Mouse (Mus musculus): Measurements from ENCODE around the gene BC030499. TPM values are rescaled to one million over a fixed set of nuclear protein-coding genes. Genes with fewer than 3 reads are reported as not detected.

Gene BC030499
- 0.09 TPM in 1 of 2 replicates, not detected in the other for polyA plus RNA-seq (2015; fragmentation: Nextera tagmentation; extraction: Ambion mirVana)

DNA sequence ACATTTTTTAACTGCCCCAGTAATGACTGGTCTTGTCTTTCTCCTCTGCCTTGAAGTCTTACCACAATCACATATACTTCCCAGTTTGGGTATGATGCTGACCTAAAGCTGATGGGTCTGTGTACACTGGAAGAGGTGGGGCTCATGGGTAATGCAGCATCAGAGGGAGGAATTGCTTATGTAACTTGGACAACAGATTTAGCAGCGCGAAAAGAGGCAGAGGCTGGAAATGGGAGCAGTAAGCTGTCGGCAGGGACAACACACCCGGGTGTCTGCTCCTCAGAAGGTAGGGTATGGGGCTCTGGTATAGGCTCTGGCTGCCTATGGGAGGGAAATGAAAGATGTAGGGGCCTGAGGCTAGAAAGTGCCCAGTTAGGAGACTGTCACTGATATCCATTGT is at the start of gene BC030499:
BC030499 (plus strand) TSS at position 188 of the 400 bp plus-strand sequence.

GRCm38 (mm10) chr11:78245627-78246317 is 44.9 kb upstream of the BC030499 start, which contains the start of the genes Sdf2 and Supt6:
Gene Sdf2, plus strand, starts transcription at chr11:78245746.
Gene Supt6, minus strand, starts transcription at chr11:78245987.

DNA sequence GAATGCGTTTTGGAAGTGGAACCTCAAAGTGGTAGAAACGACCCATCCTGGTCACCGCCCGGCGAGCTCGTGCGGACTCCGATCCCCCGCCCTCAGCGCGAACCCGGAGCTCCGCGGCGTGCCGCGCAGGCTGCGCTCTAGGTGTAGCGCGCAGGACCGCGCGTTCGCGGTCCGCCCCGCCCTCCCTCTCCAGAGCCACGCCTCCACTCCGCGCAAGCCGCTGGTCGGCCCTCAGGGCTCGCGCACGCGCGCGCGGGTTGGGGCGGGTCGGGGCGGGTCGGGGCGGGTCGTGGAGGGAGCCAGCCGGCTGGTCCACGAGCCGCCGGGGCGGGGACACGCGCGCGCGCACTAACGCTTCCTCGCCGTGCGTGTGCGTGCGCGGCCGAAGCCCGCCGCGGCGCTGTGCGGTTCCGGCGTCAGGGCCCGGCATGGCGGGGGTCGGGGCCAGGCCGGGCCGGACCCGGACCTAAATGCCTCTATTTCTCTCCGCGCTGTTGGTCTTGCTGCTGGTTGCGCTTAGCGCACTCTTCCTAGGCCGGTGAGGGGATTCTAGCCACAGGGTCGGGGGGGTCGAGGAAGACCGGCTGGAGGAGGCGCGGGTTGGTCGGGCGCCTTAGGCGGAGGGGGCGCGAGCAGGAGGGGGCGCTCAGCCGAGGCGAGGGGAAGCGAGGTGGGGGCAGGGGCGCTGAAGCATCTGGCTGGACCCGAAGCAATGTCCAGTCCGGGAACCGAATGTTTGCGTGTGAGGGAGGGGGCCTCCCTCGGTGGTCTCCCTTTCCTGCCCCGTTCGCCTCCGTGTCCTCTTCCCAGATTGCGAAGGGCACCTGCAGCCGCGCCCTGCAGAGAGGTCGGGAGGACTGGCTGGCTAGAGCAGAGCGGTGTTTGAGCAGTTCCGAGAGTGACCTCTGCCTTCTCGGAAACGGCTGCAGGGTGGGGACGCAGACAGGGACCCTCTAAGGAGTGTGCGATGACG is 29.0 kb upstream of the BC030499 start, which contains the start of gene 2610507B11Rik:
2610507B11Rik (plus strand) TSS at position 373 of the 973 bp plus-strand sequence.

DNA sequence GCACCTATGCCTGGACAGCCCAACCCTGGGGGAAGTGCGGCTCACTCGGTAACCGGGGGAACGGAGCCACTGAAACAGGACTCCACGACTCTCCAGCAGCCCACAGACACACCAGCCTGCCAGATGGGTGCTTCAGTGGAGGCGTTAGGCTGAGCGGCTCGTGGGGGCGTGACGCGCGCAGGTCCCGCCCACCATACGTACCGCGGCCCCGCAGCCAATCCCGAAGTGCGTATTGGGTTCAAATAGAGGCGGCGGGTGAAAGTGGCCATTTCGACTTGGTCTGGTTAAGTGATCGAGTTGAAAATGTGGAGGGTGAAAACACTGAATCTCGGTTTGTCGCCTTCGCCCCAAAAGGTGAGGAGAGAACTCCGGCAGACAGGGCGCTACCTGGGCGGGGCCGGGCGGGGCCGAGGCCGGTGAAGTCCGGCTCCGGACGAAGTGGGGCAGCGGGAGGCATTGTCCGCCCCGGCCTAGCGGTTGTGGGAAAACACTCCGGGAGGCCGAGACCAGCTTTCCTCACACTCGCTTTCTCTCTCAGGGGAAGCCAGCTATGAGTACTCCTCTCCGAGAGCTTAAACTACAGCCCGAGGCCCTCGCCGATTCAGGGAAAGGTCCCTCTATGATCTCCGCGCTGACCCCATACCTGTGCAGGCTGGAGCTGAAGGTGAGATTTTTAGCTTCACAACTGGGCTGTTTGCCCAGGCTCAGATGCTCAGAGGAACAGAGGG is 10.9 kb downstream of the BC030499 start, which contains the start of gene Spag5:
Spag5 (plus strand) TSS at position 173 of the 728 bp plus-strand sequence.

DNA sequence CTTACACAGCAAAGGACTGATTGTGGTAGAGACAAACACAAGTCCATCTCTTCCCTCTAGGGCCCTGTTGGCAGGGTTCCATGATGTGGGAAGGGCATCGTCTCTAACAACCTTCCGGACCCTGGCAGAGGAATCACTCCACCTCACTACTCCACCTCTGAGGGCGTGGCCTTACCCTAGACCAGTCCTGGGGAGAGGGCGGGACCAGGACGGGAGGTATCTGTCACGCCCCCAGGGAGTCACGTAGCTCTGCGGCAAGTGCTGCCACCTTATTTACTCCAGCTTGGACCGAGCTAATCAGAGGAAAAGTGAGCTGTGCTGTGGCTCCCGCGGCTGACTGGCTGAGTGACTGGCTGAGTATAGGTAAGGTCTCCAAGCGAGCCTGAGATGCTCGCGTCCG is 32.2 kb downstream of the BC030499 start, which contains the start of gene Aldoc:
Aldoc (plus strand) TSS at position 109 of the 400 bp plus-strand sequence.

GRCm38 (mm10) chr11:78327634-78328511 is 37.2 kb downstream of the BC030499 start, which contains the start of gene Pigs:
Gene Pigs, plus strand, starts transcription at chr11:78328415.

DNA sequence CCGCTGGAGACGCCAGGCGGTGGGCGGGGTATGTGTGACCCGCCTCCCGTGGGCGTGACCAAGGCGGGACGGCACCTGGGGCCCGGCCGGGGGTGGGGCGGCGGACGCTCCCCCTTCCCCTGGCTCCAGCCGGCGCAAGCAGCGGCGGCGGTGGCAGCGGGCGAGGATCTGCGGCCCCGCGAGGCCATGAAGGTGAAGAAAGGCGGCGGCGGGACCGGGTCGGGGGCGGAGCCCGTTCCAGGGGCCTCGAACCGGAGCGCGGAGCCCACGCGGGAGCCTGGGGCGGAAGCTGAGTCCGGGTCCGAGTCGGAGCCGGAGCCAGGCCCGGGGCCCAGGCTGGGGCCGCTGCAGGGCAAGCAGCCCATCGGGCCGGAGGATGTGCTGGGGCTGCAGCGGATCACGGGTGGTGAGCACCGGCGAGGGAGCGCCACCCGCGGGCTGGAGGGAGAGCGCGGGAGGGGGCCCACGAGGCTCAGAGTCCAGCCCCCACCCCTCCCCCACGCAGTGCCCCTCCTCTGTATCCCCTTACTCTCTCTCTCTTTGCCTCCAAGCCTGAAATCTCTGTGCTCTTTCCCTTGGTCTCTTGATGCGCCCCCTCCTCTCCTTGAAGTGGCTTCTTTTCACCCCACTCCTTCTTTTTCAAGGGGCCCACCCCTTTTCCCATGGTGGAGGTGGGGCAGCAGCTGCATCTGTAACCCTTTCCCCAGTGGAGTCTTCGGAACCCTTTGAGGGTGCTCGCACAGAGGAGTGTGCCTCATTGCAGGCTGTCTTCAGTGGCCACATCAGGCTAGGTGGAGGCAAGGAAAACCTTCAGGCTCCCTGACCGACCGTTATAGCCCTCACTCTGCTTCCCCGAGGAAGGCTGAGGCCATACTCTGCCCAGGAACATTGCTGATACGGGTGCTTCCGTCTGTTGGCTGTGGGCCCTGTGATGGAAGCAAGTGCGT is 53.0 kb downstream of the BC030499 start, which contains the start of gene Unc119:
Unc119 (plus strand) TSS at position 102 of the 947 bp plus-strand sequence.

Other genes with a start within 250 kb of the BC030499 start
- 20.3 and 21.2 TPM in 2 replicates for gene Eral1, start 210.5 kb upstream of the BC030499 start, polyA plus RNA-seq (2015; fragmentation: Nextera tagmentation; extraction: Ambion mirVana)
- gene Fam222b, start 196.2 kb upstream of the BC030499 start, polyA plus RNA-seq (2015; fragmentation: Nextera tagmentation; extraction: Ambion mirVana) = 5.8 and 6.6 TPM in 2 replicates
- gene Traf4, start 125.3 kb upstream of the BC030499 start, polyA plus RNA-seq (2015; fragmentation: Nextera tagmentation; extraction: Ambion mirVana) = 30.7 and 34.6 TPM in 2 replicates
- 6.9 and 7.1 TPM in 2 replicates for gene Nek8, start 114.2 kb upstream of the BC030499 start, polyA plus RNA-seq (2015; fragmentation: Nextera tagmentation; extraction: Ambion mirVana)
- 13.1 and 22.3 TPM in 2 replicates for gene Tlcd1, start 114.1 kb upstream of the BC030499 start, polyA plus RNA-seq (2015; fragmentation: Nextera tagmentation; extraction: Ambion mirVana)
- 975 and 1,027 TPM in 2 replicates for gene Rpl23a, start 107.3 kb upstream of the BC030499 start, polyA plus RNA-seq (2015; fragmentation: Nextera tagmentation; extraction: Ambion mirVana)
- gene Rab34, start 102.4 kb upstream of the BC030499 start, polyA plus RNA-seq (2015; fragmentation: Nextera tagmentation; extraction: Ambion mirVana) = 48.1 and 67.0 TPM in 2 replicates
- gene Proca1, start 97.4 kb upstream of the BC030499 start, polyA plus RNA-seq (2015; fragmentation: Nextera tagmentation; extraction: Ambion mirVana) = 1.5 and 5.8 TPM in 2 replicates
- gene Sdf2, start 45.1 kb upstream of the BC030499 start, polyA plus RNA-seq (2015; fragmentation: Nextera tagmentation; extraction: Ambion mirVana) = 61.6 and 66.7 TPM in 2 replicates
- 11.2 and 12.2 TPM in 2 replicates for gene Supt6, start 44.9 kb upstream of the BC030499 start, polyA plus RNA-seq (2015; fragmentation: Nextera tagmentation; extraction: Ambion mirVana)
- gene 2610507B11Rik, start 29.1 kb upstream of the BC030499 start, polyA plus RNA-seq (2015; fragmentation: Nextera tagmentation; extraction: Ambion mirVana) = 46.6 and 58.7 TPM in 2 replicates
- 6.5 and 6.9 TPM in 2 replicates for gene Spag5, start 10.7 kb downstream of the BC030499 start, polyA plus RNA-seq (2015; fragmentation: Nextera tagmentation; extraction: Ambion mirVana)
- gene Aldoc, start 32.1 kb downstream of the BC030499 start, polyA plus RNA-seq (2015; fragmentation: Nextera tagmentation; extraction: Ambion mirVana) = 3.1 and 3.3 TPM in 2 replicates
- gene Pigs, start 37.6 kb downstream of the BC030499 start, polyA plus RNA-seq (2015; fragmentation: Nextera tagmentation; extraction: Ambion mirVana) = 26.4 and 29.1 TPM in 2 replicates
- gene Unc119, start 52.6 kb downstream of the BC030499 start, polyA plus RNA-seq (2015; fragmentation: Nextera tagmentation; extraction: Ambion mirVana) = 13.8 and 21.2 TPM in 2 replicates
- gene Foxn1, start 95.7 kb downstream of the BC030499 start, polyA plus RNA-seq (2015; fragmentation: Nextera tagmentation; extraction: Ambion mirVana) = 0.06 TPM in 1 of 2 replicates, not detected in the other
- 0.05 and 0.09 TPM in 2 replicates for gene Slc13a2, start 131.4 kb downstream of the BC030499 start, polyA plus RNA-seq (2015; fragmentation: Nextera tagmentation; extraction: Ambion mirVana)
- 3.1 and 4.9 TPM in 2 replicates for gene Slc46a1, start 174.9 kb downstream of the BC030499 start, polyA plus RNA-seq (2015; fragmentation: Nextera tagmentation; extraction: Ambion mirVana)
- 0.16 and 0.18 TPM in 2 replicates for gene Sarm1, start 206.9 kb downstream of the BC030499 start, polyA plus RNA-seq (2015; fragmentation: Nextera tagmentation; extraction: Ambion mirVana)
- gene Vtn, start 208.2 kb downstream of the BC030499 start, polyA plus RNA-seq (2015; fragmentation: Nextera tagmentation; extraction: Ambion mirVana) = 14.2 and 14.8 TPM in 2 replicates
- not detected in 2 replicates for gene Sebox, start 212.6 kb downstream of the BC030499 start, polyA plus RNA-seq (2015; fragmentation: Nextera tagmentation; extraction: Ambion mirVana)
- 20.8 and 21.6 TPM in 2 replicates for gene Tmem199, start 221.3 kb downstream of the BC030499 start, polyA plus RNA-seq (2015; fragmentation: Nextera tagmentation; extraction: Ambion mirVana)
- gene Poldip2, start 221.4 kb downstream of the BC030499 start, polyA plus RNA-seq (2015; fragmentation: Nextera tagmentation; extraction: Ambion mirVana) = 161 and 164 TPM in 2 replicates
- gene Tnfaip1, start 245.5 kb downstream of the BC030499 start, polyA plus RNA-seq (2015; fragmentation: Nextera tagmentation; extraction: Ambion mirVana) = 34.1 and 39.6 TPM in 2 replicates
- 82.6 and 110 TPM in 2 replicates for gene Ift20, start 245.5 kb downstream of the BC030499 start, polyA plus RNA-seq (2015; fragmentation: Nextera tagmentation; extraction: Ambion mirVana)